Mouse (Mus musculus): Measurements from ENCODE around the gene Pdzrn3. TPM values are rescaled to one million over a fixed set of nuclear protein-coding genes. Genes with fewer than 3 reads are reported as not detected.

Gene Pdzrn3
- total and polyA plus RNA-seq, 2 experiments from 2014 or later, result 10.7 to 29.1 TPM

DNA sequence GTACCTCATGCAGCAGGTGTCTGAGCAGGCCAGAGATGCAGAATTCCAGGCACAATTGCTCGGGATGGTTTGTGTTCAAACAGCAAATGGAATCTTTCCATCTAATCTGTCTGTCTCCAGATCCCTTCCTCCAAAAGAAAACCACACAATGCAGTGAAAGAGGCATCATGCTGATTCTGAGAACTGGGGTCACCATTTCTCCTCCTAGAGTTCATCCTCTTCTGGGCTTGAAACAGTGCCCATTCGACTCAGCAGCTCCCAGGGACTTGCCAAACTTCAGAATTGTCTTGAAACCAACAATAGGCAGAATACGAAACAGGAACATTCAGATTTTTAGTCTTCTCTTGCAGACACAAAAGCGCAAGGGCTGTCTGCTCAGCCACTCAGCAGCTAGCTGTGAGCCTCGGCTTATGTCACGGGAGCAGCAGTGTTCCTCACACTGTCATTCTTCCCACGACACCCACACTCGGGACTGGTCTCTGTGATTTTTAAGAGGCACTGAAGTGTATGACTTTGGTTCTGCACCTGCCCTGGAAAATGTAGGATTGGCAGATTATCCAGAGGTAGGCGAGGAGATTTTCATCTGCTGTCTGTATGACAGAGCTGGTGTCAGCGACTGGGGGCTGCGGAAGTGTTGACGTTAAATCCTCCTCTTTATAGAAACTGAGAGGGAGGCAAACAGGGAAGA, 125.6 kb downstream of the Pdzrn3 start:
- Histone ChIP-seq H3K4me2 (ENCODE audit: low read depth) (no peak overlapping the region; the same call in 1 of the 2 replicates), H3K9ac (no peak overlapping the region), H3K36me3 (ENCODE audit: insufficient read depth) (no peaks in the 10 kb centered on the region), H3K27me3 (ENCODE audit: insufficient read depth, low read length) (no peaks in the 10 kb centered on the region), H3K4me3 (ENCODE audit: low read depth, low read length) (no peak overlapping the region), H3K27ac (ENCODE audit: low read depth, low read length) (no peak overlapping the region), H3K9me3 (ENCODE audit: low read length) (no peaks in the 10 kb centered on the region), H3K4me1 (ENCODE audit: insufficient read depth) (no peaks in the 10 kb centered on the region)
- no peak for TF ChIP-seq CTCF (IDR thresholded peaks at IDR 0.05; ENCODE audit: low read depth)
- DNase-seq (peak; percentile 34), ATAC-seq (no peak)
- WGBS, result 35% methylated on average over 12 of the region's 12 CpGs

DNA sequence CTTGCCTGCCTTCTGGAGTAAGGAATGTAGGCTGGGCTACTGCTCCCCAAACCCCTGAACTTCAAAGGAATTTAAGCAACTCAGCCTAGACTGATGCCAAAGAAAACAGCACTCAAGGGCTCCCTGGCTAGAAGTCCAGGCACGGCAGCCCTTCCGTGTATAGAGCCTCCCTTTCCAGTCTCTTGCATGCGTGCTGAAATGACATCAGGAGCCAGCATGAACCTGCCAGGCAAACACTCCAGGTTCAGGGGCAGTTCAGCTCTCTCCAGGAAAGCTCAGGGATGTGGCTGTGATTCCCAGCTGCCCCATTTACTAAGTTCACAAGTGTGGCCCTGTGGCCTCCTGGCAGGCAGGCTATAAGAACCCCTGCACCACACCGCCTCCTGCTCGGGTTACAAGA, 126.5 kb downstream of the Pdzrn3 start:
- Histone ChIP-seq H3K9ac (no peak overlapping the region), H3K4me2 (ENCODE audit: low read depth) (no peak overlapping the region), H3K27me3 (ENCODE audit: insufficient read depth, low read length) (no peaks in the 10 kb centered on the region), H3K36me3 (ENCODE audit: insufficient read depth) (no peaks in the 10 kb centered on the region), H3K4me1 (ENCODE audit: insufficient read depth) (no peaks in the 10 kb centered on the region), H3K27ac (ENCODE audit: low read depth, low read length) (no peak overlapping the region), H3K9me3 (ENCODE audit: low read length) (no peaks in the 10 kb centered on the region), H3K4me3 (ENCODE audit: low read depth, low read length) (no peak overlapping the region)
- DNase-seq (no peak), ATAC-seq (peak; percentile 29; the same call in 1 of the 2 replicates)
- 55% methylated on average over 5 of the region's 5 CpGs for WGBS
- TF ChIP-seq CTCF (IDR thresholded peaks at IDR 0.05; ENCODE audit: low read depth), result no peak

DNA sequence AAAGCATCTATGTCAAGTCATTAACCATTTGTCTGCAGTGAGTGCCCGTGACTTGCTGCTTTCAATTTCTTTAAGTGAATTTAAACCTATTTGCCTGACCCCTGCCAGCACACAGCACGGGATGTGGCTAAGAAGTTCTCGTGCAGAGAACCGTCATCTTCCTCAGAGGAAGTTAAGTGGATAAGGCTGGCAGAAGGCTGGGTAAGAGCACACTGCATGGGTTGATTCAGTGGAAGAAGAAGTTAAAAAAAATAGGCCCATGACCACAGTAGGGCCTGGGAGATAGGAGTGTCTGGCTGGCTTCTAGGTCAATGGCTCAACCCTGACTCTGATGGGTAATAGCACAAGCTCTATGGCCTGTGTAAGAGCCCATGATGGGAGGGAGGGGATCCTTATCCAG, 131.6 kb downstream of the Pdzrn3 start:
- no peak for ATAC-seq

DNA sequence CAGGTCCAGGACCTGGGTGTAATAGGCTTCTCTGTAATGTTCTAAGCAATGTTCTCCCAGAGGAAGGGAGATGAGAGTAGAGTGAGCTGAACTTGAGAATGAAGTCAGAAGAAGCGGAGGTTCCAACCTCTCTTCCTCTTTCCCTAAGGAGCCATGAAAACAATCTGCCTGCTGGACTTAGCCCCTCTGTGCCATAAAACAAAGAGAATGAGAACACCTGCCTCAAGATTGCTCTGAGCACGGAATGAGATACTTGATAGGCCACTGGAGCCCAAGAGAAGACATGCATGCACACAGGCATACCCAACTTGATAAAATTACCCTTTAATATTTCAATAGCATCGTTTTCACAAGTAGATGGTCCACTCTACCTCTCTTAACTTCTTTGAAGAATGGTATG, 133.3 kb downstream of the Pdzrn3 start:
- no peak overlapping the region for H3K4me2 ChIP-seq (ENCODE audit: low read depth)
- no peaks in the 10 kb centered on the region for H3K9me3 ChIP-seq (ENCODE audit: low read length)
- H3K27me3 ChIP-seq (ENCODE audit: insufficient read depth, low read length), result no peaks in the 10 kb centered on the region
- H3K4me1 ChIP-seq (ENCODE audit: insufficient read depth), result no peaks in the 10 kb centered on the region
- 91% methylated on average over 3 of the region's 3 CpGs for WGBS
- no peaks in the 10 kb centered on the region for H3K36me3 ChIP-seq (ENCODE audit: insufficient read depth)
- ATAC-seq, result no peak
- TF ChIP-seq CTCF (IDR thresholded peaks at IDR 0.05; ENCODE audit: low read depth), result no peak
- H3K4me3 ChIP-seq (ENCODE audit: low read depth, low read length), result no peak overlapping the region
- H3K27ac ChIP-seq (ENCODE audit: low read depth, low read length), result no peak overlapping the region
- no peak overlapping the region for H3K9ac ChIP-seq
- DNase-seq, result no peak

More for the DNA sequence above, 131.6 kb downstream of the Pdzrn3 start:
- no peaks in the 10 kb centered on the region for H3K4me1 ChIP-seq (ENCODE audit: insufficient read depth)
- no peak for DNase-seq
- H3K4me2 ChIP-seq (ENCODE audit: low read depth), result no peak overlapping the region
- H3K9me3 ChIP-seq (ENCODE audit: low read length), result no peaks in the 10 kb centered on the region
- no peak overlapping the region for H3K27ac ChIP-seq (ENCODE audit: low read depth, low read length)
- H3K9ac ChIP-seq, result no peak overlapping the region
- 83% methylated on average over 4 of the region's 4 CpGs for WGBS
- no peaks in the 10 kb centered on the region for H3K36me3 ChIP-seq (ENCODE audit: insufficient read depth)
- no peaks in the 10 kb centered on the region for H3K27me3 ChIP-seq (ENCODE audit: insufficient read depth, low read length)
- no peak overlapping the region for H3K4me3 ChIP-seq (ENCODE audit: low read depth, low read length)
- no peak for TF ChIP-seq CTCF (IDR thresholded peaks at IDR 0.05; ENCODE audit: low read depth)

DNA sequence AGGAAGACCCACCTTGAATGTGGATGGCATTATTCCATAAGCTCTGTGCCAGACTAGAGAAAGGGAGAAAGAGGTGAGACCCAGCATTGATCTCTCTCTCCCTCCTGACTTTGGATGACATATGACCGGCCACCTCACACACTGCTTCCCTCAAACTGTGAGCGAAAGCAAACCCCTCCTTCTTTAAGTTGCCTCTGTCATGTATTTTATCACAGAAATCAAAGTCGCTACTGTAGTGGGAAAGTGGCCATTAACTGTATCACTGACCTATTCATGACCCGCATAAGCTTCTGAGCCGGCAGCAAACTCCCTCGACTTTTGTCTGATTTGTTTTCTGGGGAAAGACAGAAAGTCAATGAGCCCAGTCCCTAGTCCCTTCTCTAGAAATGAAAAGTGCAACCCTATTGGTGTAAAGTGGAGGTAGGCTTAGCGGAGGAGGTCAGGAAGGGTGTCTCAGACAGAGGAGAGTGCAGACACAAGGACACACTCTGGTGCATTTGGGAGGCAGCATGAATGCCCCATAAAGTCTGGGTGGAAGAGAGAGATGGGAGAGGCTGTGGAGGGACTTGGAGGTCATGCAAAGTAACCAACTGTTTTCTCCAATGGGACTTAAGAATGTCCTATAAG, 134.4 kb downstream of the Pdzrn3 start:
- no peaks in the 10 kb centered on the region for H3K36me3 ChIP-seq (ENCODE audit: insufficient read depth)
- no peak for DNase-seq
- no peaks in the 10 kb centered on the region for H3K9me3 ChIP-seq (ENCODE audit: low read length)
- no peak overlapping the region for H3K4me3 ChIP-seq (ENCODE audit: low read depth, low read length)
- no peak overlapping the region for H3K9ac ChIP-seq
- no peaks in the 10 kb centered on the region for H3K4me1 ChIP-seq (ENCODE audit: insufficient read depth)
- H3K27ac ChIP-seq (ENCODE audit: low read depth, low read length), result no peak overlapping the region
- TF ChIP-seq CTCF (IDR thresholded peaks at IDR 0.05; ENCODE audit: low read depth), result no peak
- no peak for ATAC-seq
- H3K27me3 ChIP-seq (ENCODE audit: insufficient read depth, low read length), result no peaks in the 10 kb centered on the region
- H3K4me2 ChIP-seq (ENCODE audit: low read depth), result no peak overlapping the region
- 82% methylated on average over 7 of the region's 7 CpGs for WGBS

DNA sequence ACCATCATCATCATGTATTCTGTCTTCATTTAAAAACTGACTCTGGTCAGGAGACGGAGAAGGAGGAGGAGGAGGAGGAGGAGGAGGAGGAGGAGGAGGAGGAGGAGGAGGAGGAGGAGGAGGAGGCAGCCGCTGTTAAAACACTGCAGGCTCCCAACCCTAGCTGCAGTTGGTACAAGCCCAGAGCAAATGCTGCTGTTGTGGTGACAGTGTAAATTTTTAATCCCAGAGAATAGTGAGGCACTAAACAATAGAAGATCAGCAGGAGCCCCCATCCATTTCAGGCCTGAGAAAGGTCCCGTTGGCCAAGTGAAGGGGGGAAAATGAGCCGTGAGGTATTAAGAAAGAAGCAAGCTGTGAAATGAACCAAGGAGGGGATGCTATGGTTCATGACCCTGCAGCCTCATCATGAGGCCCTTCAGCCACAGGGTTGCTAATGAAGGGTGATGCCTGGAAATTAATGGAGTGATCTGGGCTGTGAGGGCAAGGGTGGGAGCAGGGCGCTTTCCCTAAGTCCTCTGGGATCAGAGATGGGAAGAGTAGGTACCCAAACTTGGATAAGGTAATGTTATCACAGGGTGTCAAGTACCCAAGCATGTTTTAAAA, 141.0 kb downstream of the Pdzrn3 start:
- Histone ChIP-seq H3K4me3 (ENCODE audit: low read depth, low read length) (no peak overlapping the region), H3K27ac (ENCODE audit: low read depth, low read length) (no peak overlapping the region), H3K4me1 (ENCODE audit: insufficient read depth) (peaks cover 6% of the 10 kb centered on the region; the same call in 1 of the 2 replicates), H3K9me3 (ENCODE audit: low read length) (no peaks in the 10 kb centered on the region), H3K4me2 (ENCODE audit: low read depth) (no peak overlapping the region), H3K27me3 (ENCODE audit: insufficient read depth, low read length) (no peaks in the 10 kb centered on the region), H3K36me3 (ENCODE audit: insufficient read depth) (no peaks in the 10 kb centered on the region), H3K9ac (no peak overlapping the region)
- no peak for TF ChIP-seq CTCF (IDR thresholded peaks at IDR 0.05; ENCODE audit: low read depth)
- 31% methylated on average over 4 of the region's 5 CpGs for WGBS
- ATAC-seq, result no peak
- no peak for DNase-seq

DNA sequence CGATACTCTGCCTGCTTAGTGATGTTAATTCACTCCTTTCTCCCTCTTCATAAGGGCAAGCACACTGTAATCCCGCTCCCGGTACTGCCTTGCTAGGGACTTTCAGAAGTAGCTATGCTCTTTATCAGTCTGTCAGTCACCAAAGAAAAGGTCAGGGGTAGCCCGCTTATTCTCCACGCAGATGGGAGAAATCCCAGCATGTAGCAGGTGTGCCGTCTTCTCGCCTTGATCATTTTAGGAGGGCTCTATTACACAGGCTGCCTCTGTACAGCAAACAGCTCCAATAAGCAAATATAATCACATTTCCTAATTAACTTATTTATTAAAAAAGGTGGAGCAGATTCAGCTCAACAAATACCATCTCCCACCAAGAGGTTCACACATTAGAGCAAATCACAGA, 141.5 kb downstream of the Pdzrn3 start:
- no peak overlapping the region for H3K9ac ChIP-seq
- no peak for DNase-seq

More for the DNA sequence above, 141.5 kb downstream of the Pdzrn3 start:
- ATAC-seq, result no peak
- Histone ChIP-seq H3K4me2 (ENCODE audit: low read depth) (no peak overlapping the region), H3K4me1 (ENCODE audit: insufficient read depth) (peaks cover 6% of the 10 kb centered on the region; the same call in 1 of the 2 replicates), H3K27me3 (ENCODE audit: insufficient read depth, low read length) (no peaks in the 10 kb centered on the region), H3K27ac (ENCODE audit: low read depth, low read length) (no peak overlapping the region), H3K36me3 (ENCODE audit: insufficient read depth) (no peaks in the 10 kb centered on the region), H3K4me3 (ENCODE audit: low read depth, low read length) (no peak overlapping the region), H3K9me3 (ENCODE audit: low read length) (no peaks in the 10 kb centered on the region)
- no peak for TF ChIP-seq CTCF (IDR thresholded peaks at IDR 0.05; ENCODE audit: low read depth)
- WGBS, result 20% methylated on average over 7 of the region's 7 CpGs
